Mouse (Mus musculus): Measurements from ENCODE around the gene Gm11232. TPM values are rescaled to one million over a fixed set of nuclear protein-coding genes. Genes with fewer than 3 reads are reported as not detected.

Gm11232 gene
- total and polyA plus RNA-seq, 2 experiments from 2014 or later = not detected

- Histone ChIP-seq H3K4me2 (ENCODE audit: low read depth, low read length, poor library complexity, severe bottlenecking) (no peak overlapping the region), H3K9me3 (ENCODE audit: low read length) (no peaks in the 10 kb centered on the region), H3K4me3 (ENCODE audit: low read depth, low read length) (no peak overlapping the region), H3K9ac (replicated peaks; ENCODE audit: low read length, poor library complexity, severe bottlenecking) (no peak overlapping the region), H3K27ac (ENCODE audit: low read depth, low read length) (no peak overlapping the region), H3K27me3 (ENCODE audit: insufficient read depth, low read length) (no peaks in the 10 kb centered on the region), H3K4me1 (ENCODE audit: insufficient read depth, low read length) (no peaks in the 10 kb centered on the region), H3K36me3 (ENCODE audit: insufficient read depth, low read length) (no peaks in the 10 kb centered on the region)
- DNase-seq (ENCODE audit: low spot score) (no peak), ATAC-seq (ENCODE audit: low FRiP score) (no peak)
- TF ChIP-seq CTCF (IDR thresholded peaks at IDR 0.05) = no peak
Observed at GRCm38 (mm10) chr4:71736529-71736928, 21.2 kb downstream of the Gm11232 start.

DNA sequence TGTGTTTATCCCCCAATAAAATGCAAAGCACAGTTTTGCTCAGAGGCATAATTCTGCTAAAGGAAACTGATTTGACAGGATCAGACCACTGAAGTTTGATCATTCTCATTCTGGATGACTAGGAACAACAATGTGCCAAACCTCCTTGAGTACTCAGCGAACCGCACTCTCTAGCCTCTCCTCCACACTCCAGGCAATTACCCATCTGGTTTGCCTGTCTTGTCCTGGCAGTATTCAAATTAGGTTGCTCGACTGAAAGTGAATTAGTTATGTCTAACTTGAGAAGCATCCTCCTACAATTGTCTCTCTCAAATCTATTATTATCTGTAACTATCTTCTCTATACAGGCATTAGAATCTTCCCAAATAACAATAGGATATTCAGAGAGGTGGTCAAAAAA, 22.5 kb downstream of the Gm11232 start:
- H3K9ac ChIP-seq (replicated peaks; ENCODE audit: low read length, poor library complexity, severe bottlenecking) = no peak overlapping the region
- 80% methylated on average over 3 of the region's 3 CpGs for WGBS
- no peak overlapping the region for H3K4me2 ChIP-seq (ENCODE audit: low read depth, low read length, poor library complexity, severe bottlenecking)
- no peaks in the 10 kb centered on the region for H3K27me3 ChIP-seq (ENCODE audit: insufficient read depth, low read length)
- no peaks in the 10 kb centered on the region for H3K36me3 ChIP-seq (ENCODE audit: insufficient read depth, low read length)
- no peak overlapping the region for H3K4me3 ChIP-seq (ENCODE audit: low read depth, low read length)
- no peak overlapping the region for H3K27ac ChIP-seq (ENCODE audit: low read depth, low read length)
- DNase-seq (ENCODE audit: low spot score) (peak; percentile 28), ATAC-seq (ENCODE audit: low FRiP score) (no peak)
- H3K9me3 ChIP-seq (ENCODE audit: low read length) = no peaks in the 10 kb centered on the region
- H3K4me1 ChIP-seq (ENCODE audit: insufficient read depth, low read length) = no peaks in the 10 kb centered on the region
- no peak for TF ChIP-seq CTCF (IDR thresholded peaks at IDR 0.05)

DNA sequence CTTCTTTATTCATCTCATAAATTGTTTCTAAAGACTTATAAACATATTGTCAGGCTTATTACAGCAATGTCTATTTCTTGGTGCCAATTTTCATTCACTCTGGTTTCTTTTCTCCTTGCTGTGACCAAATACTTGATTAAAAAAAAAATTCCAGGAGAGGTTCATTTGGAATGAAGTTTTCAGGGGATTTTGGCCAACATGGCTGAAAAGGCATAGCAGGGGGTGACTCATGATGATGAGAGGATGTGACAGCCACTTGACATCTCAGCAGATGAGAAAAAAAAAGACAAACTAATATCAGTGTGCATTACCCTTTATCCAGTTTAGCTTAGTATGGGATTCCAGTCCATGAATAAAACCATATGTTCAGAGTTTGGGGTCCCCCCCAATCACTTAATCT, 28.4 kb downstream of the Gm11232 start:
- DNase-seq (ENCODE audit: low spot score) (peak; percentile 53), ATAC-seq (ENCODE audit: low FRiP score) (no peak)
- no peaks in the 10 kb centered on the region for H3K9me3 ChIP-seq (ENCODE audit: low read length)
- no peak overlapping the region for H3K27ac ChIP-seq (ENCODE audit: low read depth, low read length)
- no peak for TF ChIP-seq CTCF (IDR thresholded peaks at IDR 0.05)
- H3K4me2 ChIP-seq (ENCODE audit: low read depth, low read length, poor library complexity, severe bottlenecking) = no peak overlapping the region
- H3K4me3 ChIP-seq (ENCODE audit: low read depth, low read length) = no peak overlapping the region
- no peaks in the 10 kb centered on the region for H3K36me3 ChIP-seq (ENCODE audit: insufficient read depth, low read length)
- H3K4me1 ChIP-seq (ENCODE audit: insufficient read depth, low read length) = no peaks in the 10 kb centered on the region
- no peaks in the 10 kb centered on the region for H3K27me3 ChIP-seq (ENCODE audit: insufficient read depth, low read length)
- no peak overlapping the region for H3K9ac ChIP-seq (replicated peaks; ENCODE audit: low read length, poor library complexity, severe bottlenecking)

GRCm38 (mm10) chr4:71727611-71728010, 30.2 kb downstream of the Gm11232 start:
- 47% methylated on average over 2 of the region's 2 CpGs for WGBS
- DNase-seq (ENCODE audit: low spot score) = peak; percentile 71

GRCm38 (mm10) chr4:71727056-71727455, 30.7 kb downstream of the Gm11232 start:
- no peak overlapping the region for H3K27ac ChIP-seq (ENCODE audit: low read depth, low read length)
- H3K36me3 ChIP-seq (ENCODE audit: insufficient read depth, low read length) = no peaks in the 10 kb centered on the region
- no peak for TF ChIP-seq CTCF (IDR thresholded peaks at IDR 0.05)
- no peaks in the 10 kb centered on the region for H3K4me1 ChIP-seq (ENCODE audit: insufficient read depth, low read length)
- no peak overlapping the region for H3K4me3 ChIP-seq (ENCODE audit: low read depth, low read length)
- H3K4me2 ChIP-seq (ENCODE audit: low read depth, low read length, poor library complexity, severe bottlenecking) = no peak overlapping the region
- 90% methylated on average over 4 of the region's 4 CpGs for WGBS
- ATAC-seq (ENCODE audit: low FRiP score) = no peak
- no peaks in the 10 kb centered on the region for H3K9me3 ChIP-seq (ENCODE audit: low read length)
- no peaks in the 10 kb centered on the region for H3K27me3 ChIP-seq (ENCODE audit: insufficient read depth, low read length)
- no peak for DNase-seq (ENCODE audit: low spot score)
- no peak overlapping the region for H3K9ac ChIP-seq (replicated peaks; ENCODE audit: low read length, poor library complexity, severe bottlenecking)

More at GRCm38 (mm10) chr4:71727611-71728010, 30.2 kb downstream of the Gm11232 start:
- ATAC-seq (ENCODE audit: low FRiP score) = no peak
- Histone ChIP-seq H3K9me3 (ENCODE audit: low read length) (no peaks in the 10 kb centered on the region), H3K27me3 (ENCODE audit: insufficient read depth, low read length) (no peaks in the 10 kb centered on the region), H3K4me3 (ENCODE audit: low read depth, low read length) (no peak overlapping the region), H3K9ac (replicated peaks; ENCODE audit: low read length, poor library complexity, severe bottlenecking) (no peak overlapping the region), H3K36me3 (ENCODE audit: insufficient read depth, low read length) (no peaks in the 10 kb centered on the region), H3K4me2 (ENCODE audit: low read depth, low read length, poor library complexity, severe bottlenecking) (no peak overlapping the region), H3K4me1 (ENCODE audit: insufficient read depth, low read length) (no peaks in the 10 kb centered on the region), H3K27ac (ENCODE audit: low read depth, low read length) (no peak overlapping the region)
- TF ChIP-seq CTCF (IDR thresholded peaks at IDR 0.05) = no peak

DNA sequence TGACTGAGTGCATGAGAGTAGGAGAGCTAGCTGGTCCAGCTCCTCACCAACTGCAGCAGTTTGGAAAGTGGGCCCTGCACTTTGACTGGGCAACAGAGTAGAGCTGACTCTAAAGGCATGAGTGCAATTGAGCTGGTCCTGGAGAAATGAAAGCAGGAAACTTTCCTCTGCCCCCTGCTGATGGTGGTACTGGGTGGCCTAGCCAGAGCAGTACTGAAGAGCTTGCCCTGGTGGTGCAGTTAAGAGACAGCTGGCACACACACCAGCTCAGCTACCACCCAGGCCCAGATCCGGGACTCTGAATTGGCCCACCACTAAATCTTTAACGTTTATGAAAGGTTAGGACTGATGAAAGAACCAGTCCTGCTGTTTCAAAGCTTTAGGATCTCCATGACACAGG, 31.9 kb downstream of the Gm11232 start:
- no peak overlapping the region for H3K4me2 ChIP-seq (ENCODE audit: low read depth, low read length, poor library complexity, severe bottlenecking)
- H3K27ac ChIP-seq (ENCODE audit: low read depth, low read length) = no peak overlapping the region
- H3K9me3 ChIP-seq (ENCODE audit: low read length) = no peaks in the 10 kb centered on the region
- no peaks in the 10 kb centered on the region for H3K27me3 ChIP-seq (ENCODE audit: insufficient read depth, low read length)
- H3K4me3 ChIP-seq (ENCODE audit: low read depth, low read length) = no peak overlapping the region
- no peak overlapping the region for H3K9ac ChIP-seq (replicated peaks; ENCODE audit: low read length, poor library complexity, severe bottlenecking)
- no peaks in the 10 kb centered on the region for H3K36me3 ChIP-seq (ENCODE audit: insufficient read depth, low read length)
- no peak for DNase-seq (ENCODE audit: low spot score)
- no peak for TF ChIP-seq CTCF (IDR thresholded peaks at IDR 0.05)
- 61% methylated on average over 2 of the region's 2 CpGs for WGBS
- H3K4me1 ChIP-seq (ENCODE audit: insufficient read depth, low read length) = no peaks in the 10 kb centered on the region
- no peak for ATAC-seq (ENCODE audit: low FRiP score)
